Comparison of ENCODE assay signal across 9 mouse cellular contexts in the genomic region with DNA sequence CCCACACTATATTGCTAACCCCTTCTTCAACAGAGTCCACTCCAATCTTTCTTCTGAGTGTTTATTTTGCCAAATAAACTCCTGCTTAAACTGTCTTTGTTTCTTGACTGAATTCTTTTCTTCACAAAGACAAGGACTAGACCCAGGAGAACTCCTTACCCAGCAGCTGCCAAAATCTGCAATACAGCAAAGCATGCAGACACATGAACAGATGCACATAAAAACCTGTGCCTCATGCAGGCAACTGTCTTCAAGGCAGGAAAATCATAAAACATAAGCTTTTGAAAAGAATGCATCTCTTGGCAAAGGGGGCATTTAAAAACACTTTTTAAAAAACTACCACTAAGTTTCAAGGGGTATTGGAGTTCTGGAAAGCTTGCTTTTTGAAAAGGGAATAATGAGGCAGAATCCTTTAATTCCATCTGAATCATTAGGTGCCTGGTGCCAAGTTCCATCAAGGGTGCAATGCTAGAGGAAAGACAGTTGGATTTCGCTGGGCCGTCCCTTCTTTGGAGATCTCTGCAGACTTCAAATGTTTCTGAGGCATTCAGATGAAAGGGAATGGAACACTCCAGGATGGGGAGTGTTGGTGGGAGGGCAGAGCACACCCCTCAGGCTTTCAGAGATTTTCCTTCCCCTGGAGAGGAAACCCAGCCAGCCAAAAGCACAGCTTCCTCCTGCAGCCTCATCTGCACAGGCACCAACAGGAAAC.
A peak's percentile ranks its signal among the peaks of the same experiment; 100 is the strongest.
DNase-seq lines count a peak whose midpoint lies in the region; ATAC-seq lines count a peak whose summit lies in the region.
"Had no signal": no experiment of that assay in that cellular context is flagged by ENCODE, and none has a peak within 500 bp of the region (broad histone marks: within the 10 kb centered on the region; RNA-seq: fewer than 3 reads in every experiment).

No protein-coding gene starts in this region.

- H3K9ac ChIP-seq in hindbrain, embryonic 15.5 days = no peak overlapping the region
- H3K9ac ChIP-seq in hindbrain, embryonic 11.5 days (ENCODE audit: low read depth, low read length) = no peak overlapping the region
- no peak overlapping the region for H3K9ac ChIP-seq in embryonic facial prominence, embryonic 11.5 days (replicated peaks; ENCODE audit: low read length)
- H3K9ac ChIP-seq in limb, embryonic 12.5 days (replicated peaks) = no peak overlapping the region
- H3K9ac ChIP-seq: liver, embryonic 14.5 days had no signal

- no peak overlapping the region for H3K4me3 ChIP-seq in hindbrain, embryonic 15.5 days
- H3K4me3 ChIP-seq in hindbrain, embryonic 11.5 days (ENCODE audit: low read depth, low read length) = no peak overlapping the region
- no peak overlapping the region for H3K4me3 ChIP-seq in embryonic facial prominence, embryonic 11.5 days (ENCODE audit: low read depth, low read length)
- H3K4me3 ChIP-seq in limb, embryonic 12.5 days (replicated peaks) = no peak overlapping the region

- H3K4me2 ChIP-seq in hindbrain, embryonic 15.5 days = no peak overlapping the region
- H3K4me2 ChIP-seq in hindbrain, embryonic 11.5 days (replicated peaks; ENCODE audit: low read depth, low read length) = no peak overlapping the region
- H3K4me2 ChIP-seq in embryonic facial prominence, embryonic 11.5 days (ENCODE audit: low read depth, low read length) = no peak overlapping the region
- H3K4me2 ChIP-seq in limb, embryonic 12.5 days = no peak overlapping the region

- DNase-seq in hindbrain, embryonic 11.5 days (ENCODE audit: low spot score) = no peak
- peak; percentile 87 for DNase-seq in Muller cell, postnatal 12 days (ENCODE audit: inconsistent ontology term)
- DNase-seq in embryonic facial prominence, embryonic 11.5 days (ENCODE audit: low spot score) = peak; percentile 26
- DNase-seq in frontal cortex, adult 2 months (ENCODE audit: extremely low spot score in 1 of 2, low spot score in 1 of 2) = no peak
- DNase-seq in cerebellum, postnatal 25 days = no peak

- no peak for ATAC-seq in hindbrain, embryonic 15.5 days (ENCODE audit: low FRiP score, low read depth)
- ATAC-seq in hindbrain, embryonic 11.5 days (ENCODE audit: low FRiP score) = no peak
- no peak for ATAC-seq in embryonic facial prominence, embryonic 11.5 days (replicated peaks; ENCODE audit: insufficient number of reproducible peaks, low FRiP score, low TSS enrichment, low read depth)
- ATAC-seq in limb, embryonic 12.5 days (ENCODE audit: insufficient number of reproducible peaks, insufficient read depth, low FRiP score, low TSS enrichment, low read depth) = no peak

- H3K27ac ChIP-seq in hindbrain, embryonic 15.5 days (replicated peaks) = peak overlapping the region; percentile 54
- H3K27ac ChIP-seq in hindbrain, embryonic 11.5 days (ENCODE audit: low read depth, low read length) = no peak overlapping the region
- H3K27ac ChIP-seq in embryonic facial prominence, embryonic 11.5 days (replicated peaks; ENCODE audit: low read depth, low read length) = no peak overlapping the region
- peak overlapping the region; percentile 66 for H3K27ac ChIP-seq in limb, embryonic 12.5 days
- H3K27ac ChIP-seq: liver, embryonic 14.5 days had no signal

- 18% methylated on average over 2 of the region's 2 CpGs for WGBS in hindbrain, embryonic 15.5 days
- WGBS in hindbrain, embryonic 11.5 days = 34% methylated on average over 2 of the region's 2 CpGs
- 21% methylated on average over 2 of the region's 2 CpGs for WGBS in embryonic facial prominence, embryonic 11.5 days
- WGBS in limb, embryonic 12.5 days = 11% methylated on average over 2 of the region's 2 CpGs

- peaks cover 3% of the 10 kb centered on the region; the same call in 1 of the 2 replicates for H3K27me3 ChIP-seq in hindbrain, embryonic 15.5 days
- H3K27me3 ChIP-seq in hindbrain, embryonic 11.5 days (ENCODE audit: control insufficient read depth, insufficient read depth, low read length) = peaks cover 23% of the 10 kb centered on the region
- no peaks in the 10 kb centered on the region for H3K27me3 ChIP-seq in embryonic facial prominence, embryonic 11.5 days (ENCODE audit: control insufficient read depth, insufficient read depth, low read length)
- H3K27me3 ChIP-seq in limb, embryonic 12.5 days = no peaks in the 10 kb centered on the region

- H3K36me3 ChIP-seq in hindbrain, embryonic 15.5 days = no peaks in the 10 kb centered on the region
- H3K36me3 ChIP-seq in hindbrain, embryonic 11.5 days (ENCODE audit: control insufficient read depth, insufficient read depth, low read length) = no peaks in the 10 kb centered on the region
- no peaks in the 10 kb centered on the region for H3K36me3 ChIP-seq in embryonic facial prominence, embryonic 11.5 days (replicated peaks; ENCODE audit: control insufficient read depth, insufficient read depth, low read depth, low read length)
- H3K36me3 ChIP-seq in limb, embryonic 12.5 days = no peaks in the 10 kb centered on the region
- H3K36me3 ChIP-seq: G1E had no signal

- H3K4me1 ChIP-seq in hindbrain, embryonic 15.5 days (replicated peaks) = peaks cover 14% of the 10 kb centered on the region
- H3K4me1 ChIP-seq in hindbrain, embryonic 11.5 days (replicated peaks; ENCODE audit: control insufficient read depth, insufficient read depth, low read length) = no peaks in the 10 kb centered on the region
- no peaks in the 10 kb centered on the region for H3K4me1 ChIP-seq in embryonic facial prominence, embryonic 11.5 days (ENCODE audit: control insufficient read depth, insufficient read depth, low read length)
- peaks cover 24% of the 10 kb centered on the region for H3K4me1 ChIP-seq in limb, embryonic 12.5 days (replicated peaks)

- H3K9me3 ChIP-seq in hindbrain, embryonic 15.5 days = no peaks in the 10 kb centered on the region
- no peaks in the 10 kb centered on the region for H3K9me3 ChIP-seq in hindbrain, embryonic 11.5 days (ENCODE audit: control insufficient read depth, low read length)
- no peaks in the 10 kb centered on the region for H3K9me3 ChIP-seq in embryonic facial prominence, embryonic 11.5 days (replicated peaks; ENCODE audit: control insufficient read depth, low read length)
- peaks cover 4% of the 10 kb centered on the region; the same call in 1 of the 2 replicates for H3K9me3 ChIP-seq in limb, embryonic 12.5 days

Comparison
In these comparisons a context has a peak if more than half of its experiments do, and no peak if none do; other contexts are left out.
1. H3K27ac ChIP-seq: peak in hindbrain, embryonic 15.5 days (single experiment) and limb, embryonic 12.5 days (single experiment); none in hindbrain, embryonic 11.5 days (single experiment) and embryonic facial prominence, embryonic 11.5 days (single experiment).
2. DNase-seq: peak in Muller cell, postnatal 12 days (single experiment) and embryonic facial prominence, embryonic 11.5 days (single experiment); none in hindbrain, embryonic 11.5 days (single experiment), frontal cortex, adult 2 months (0 of 2) and cerebellum, postnatal 25 days (0 of 2).